Mouse (Mus musculus) liver, adult 2 months (tissue): Measurements from ENCODE around the gene Klc4.

Source experiments
- CTCF ChIP-seq: fragments of 200-500 bp; IDR thresholded peaks from 2 replicates; pipeline ENCODE4 v1.5.1; 2011; ENCODE audit warnings: low read depth, low read length, control low read depth
- POLR2A ChIP-seq: fragments of 200-500 bp; IDR thresholded peaks from 2 replicates; pipeline ENCODE4 v1.6.1; 2011; ENCODE audit warnings: low read length, control low read depth; ENCODE audit not compliant: insufficient read depth; ENCODE audit errors: extremely low read depth

- TF ChIP-seq POLR2A (no peak), CTCF (no peak)
These were observed 18.4 kb downstream of the Klc4 start for GRCm38 (mm10) chr17:46627409-46627808.
